Mouse (Mus musculus) cortical plate, adult 2 months (tissue): ENCODE results near the gene Ralgps2.

Experiments used
- CTCF ChIP-seq: fragments of 200-500 bp; IDR thresholded peaks from 2 replicates; pipeline ENCODE4 v1.5.1; 2011; ENCODE audit warnings: mild to moderate bottlenecking, control low read depth, low read length; ENCODE audit not compliant: insufficient read depth; ENCODE audit errors: extremely low read depth
- POLR2A ChIP-seq: fragments of 200-500 bp; IDR thresholded peaks from 2 replicates; pipeline ENCODE4 v1.6.1; 2011; ENCODE audit warnings: mild to moderate bottlenecking, low read length, control low read depth; ENCODE audit not compliant: insufficient read depth; ENCODE audit errors: extremely low read depth

DNA sequence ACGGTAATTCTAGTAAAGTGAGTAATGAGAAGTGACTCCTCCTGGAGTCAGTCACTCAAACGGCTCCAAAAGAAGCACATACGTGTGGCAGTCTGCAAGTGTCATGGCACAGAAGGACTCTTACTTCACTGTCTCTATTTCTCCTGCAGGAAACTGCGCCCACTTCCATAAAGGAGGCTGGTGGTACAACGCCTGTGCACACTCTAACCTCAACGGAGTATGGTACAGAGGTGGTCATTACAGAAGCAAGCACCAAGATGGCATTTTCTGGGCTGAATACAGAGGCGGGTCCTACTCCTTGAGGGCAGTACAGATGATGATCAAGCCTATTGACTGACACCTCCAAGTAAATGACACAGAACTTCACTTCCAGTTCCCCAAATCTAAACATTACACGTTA, 79.2 kb downstream of the Ralgps2 start:
- no peak for TF ChIP-seq POLR2A
- TF ChIP-seq CTCF = no peak
